Comparison of ENCODE assay signal across 23 mouse cellular contexts in genomic region chr6:112471644-112472043, GRCm38 (mm10). TPM values are rescaled to one million over a fixed set of nuclear protein-coding genes. Genes with fewer than 3 reads are reported as not detected.
"Had no signal": no experiment of that assay in that cellular context is flagged by ENCODE, and none has a peak within 500 bp of the region (broad histone marks: within the 10 kb centered on the region; RNA-seq: fewer than 3 reads in every experiment).

No protein-coding gene starts in this region.

- DNase-seq: kidney, adult 18-20 months; kidney, adult 9 months; kidney, postnatal 36 days; layer of hippocampus, postnatal 36 days; left cerebral cortex, postnatal 4 days; liver, postnatal 0 days; lung, embryonic 14.5 days; midbrain, embryonic 14.5 days; right cerebral cortex, adult 18-20 months; right cerebral cortex, postnatal 14 days; spleen, adult 18-20 months; thymus, postnatal 25 days had no signal

- H3K4me1 ChIP-seq: limb, embryonic 12.5 days; limb, embryonic 15.5 days; stomach, embryonic 15.5 days had no signal

- H3K27ac ChIP-seq: left cerebral cortex, adult 2 months; limb, embryonic 12.5 days; limb, embryonic 15.5 days; liver, embryonic 14.5 days; macrophage; stomach, embryonic 15.5 days had no signal

- H3K9ac ChIP-seq: limb, embryonic 12.5 days; limb, embryonic 15.5 days; liver, embryonic 14.5 days; liver, postnatal 0 days; lung, embryonic 14.5 days; stomach, embryonic 15.5 days had no signal

- ATAC-seq: liver, postnatal 0 days; lung, postnatal 0 days had no signal

- H3K9me3 ChIP-seq: limb, embryonic 12.5 days; limb, embryonic 15.5 days; stomach, embryonic 15.5 days had no signal

- H3K27me3 ChIP-seq: limb, embryonic 12.5 days; limb, embryonic 15.5 days; stomach, embryonic 15.5 days had no signal

- H3K36me3 ChIP-seq: limb, embryonic 12.5 days; limb, embryonic 15.5 days; stomach, embryonic 15.5 days had no signal

- H3K4me3 ChIP-seq: left cerebral cortex, adult 2 months; limb, embryonic 12.5 days; limb, embryonic 15.5 days; stomach, embryonic 15.5 days had no signal

- H3K4me2 ChIP-seq: limb, embryonic 12.5 days; limb, embryonic 15.5 days; liver, embryonic 11.5 days; lung, embryonic 14.5 days; midbrain, embryonic 11.5 days; stomach, embryonic 15.5 days had no signal

RNA-seq across cellular contexts. Expression of gene Cav3, which starts 12.3 kb away (rescaled TPM):
- total RNA-seq: left cerebral cortex, postnatal 4 days; megakaryocyte-erythroid progenitor cell, adult 5-6 weeks; midbrain, postnatal 0 days had no signal
- polyA plus RNA-seq: liver, embryonic 14.5 days; macrophage; midbrain, embryonic 14.5 days; midbrain, postnatal 0 days had no signal

RNA-seq across cellular contexts. Expression of gene Oxtr, which starts 18.1 kb away (rescaled TPM):
- total RNA-seq: megakaryocyte-erythroid progenitor cell, adult 5-6 weeks had no signal
- polyA plus RNA-seq: liver, embryonic 11.5 days; macrophage had no signal
